Mouse (Mus musculus) cortical plate, adult 2 months (tissue): Measurements from ENCODE around the gene Mfsd6.

Source experiments
- CTCF ChIP-seq: fragments of 200-500 bp; IDR thresholded peaks from 2 replicates; pipeline ENCODE4 v1.5.1; 2011; ENCODE audit warnings: mild to moderate bottlenecking, control low read depth, low read length; ENCODE audit not compliant: insufficient read depth; ENCODE audit errors: extremely low read depth
- POLR2A ChIP-seq: fragments of 200-500 bp; IDR thresholded peaks from 2 replicates; pipeline ENCODE4 v1.6.1; 2011; ENCODE audit warnings: mild to moderate bottlenecking, low read length, control low read depth; ENCODE audit not compliant: insufficient read depth; ENCODE audit errors: extremely low read depth

- TF ChIP-seq CTCF = no peak
- no peak for TF ChIP-seq POLR2A
Observed at GRCm38 (mm10) chr1:52638101-52638500, 89.2 kb downstream of the Mfsd6 start.
